Mouse (Mus musculus) spleen, postnatal 14 days (tissue): ENCODE results near the gene Rab5c.
A peak's percentile ranks its signal among the peaks of the same experiment; 100 is the strongest.

Experiments used
- DNase-seq, 2 experiments: peaks; one replicate each; pipeline ENCODE4 v3.0.0; 2021 to 2022; ENCODE audit warnings: low spot score in 2 of 2

Rab5c gene

DNA sequence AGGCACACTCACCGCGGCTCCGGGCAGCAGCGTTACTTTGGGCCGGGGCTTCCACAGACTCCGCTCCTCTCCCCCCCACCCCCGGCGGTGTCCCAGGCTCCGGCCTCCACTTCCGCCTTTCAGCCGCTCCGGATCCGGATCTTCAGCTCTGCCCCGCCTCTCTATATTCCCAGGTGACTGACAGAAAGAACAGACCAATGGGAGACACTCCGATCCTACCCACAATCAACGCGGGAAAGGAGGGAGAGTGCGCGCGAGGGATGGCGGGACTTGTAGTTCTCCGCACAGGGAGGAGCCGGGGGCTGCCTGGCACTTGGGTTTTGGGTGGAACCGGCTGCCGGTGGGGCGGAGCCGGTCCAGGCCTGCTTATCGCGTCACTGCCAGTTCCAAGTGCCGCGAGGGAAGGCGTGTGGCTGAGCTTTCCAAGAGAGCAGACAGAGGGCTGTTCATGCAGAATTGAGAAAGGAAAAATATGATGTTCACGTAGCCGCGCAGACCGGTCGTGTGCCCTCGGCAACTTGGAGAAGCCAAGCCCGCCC is at the start of gene Rab5c:
Rab5c (minus strand) TSS at position 150 of the 539 bp plus-strand sequence.
- DNase-seq: peak; percentile 96 to 98

DNA sequence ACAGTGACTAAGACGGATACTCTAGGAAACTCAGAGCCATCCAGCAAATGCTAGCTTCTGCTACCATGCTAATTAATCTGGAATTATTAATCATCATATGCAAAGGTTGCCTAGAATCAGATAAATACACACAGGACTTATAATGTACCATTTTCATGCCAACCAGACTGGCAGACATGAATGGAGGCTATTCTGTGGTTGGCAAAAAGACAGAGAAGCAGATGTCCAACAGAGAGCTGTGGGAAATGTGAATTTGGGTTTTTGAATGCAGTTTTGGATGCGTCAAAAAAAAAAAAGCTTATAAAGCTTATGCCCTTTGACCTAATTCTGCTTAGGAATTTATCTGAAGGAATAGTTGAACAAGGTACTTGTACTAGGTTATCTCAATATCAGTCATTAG is 47.8 kb upstream of the Rab5c start:
- no peak for DNase-seq

- no peak for DNase-seq
Measured at GRCm38 (mm10) chr11:100784286-100784685, 46.3 kb upstream of the Rab5c start.

DNA sequence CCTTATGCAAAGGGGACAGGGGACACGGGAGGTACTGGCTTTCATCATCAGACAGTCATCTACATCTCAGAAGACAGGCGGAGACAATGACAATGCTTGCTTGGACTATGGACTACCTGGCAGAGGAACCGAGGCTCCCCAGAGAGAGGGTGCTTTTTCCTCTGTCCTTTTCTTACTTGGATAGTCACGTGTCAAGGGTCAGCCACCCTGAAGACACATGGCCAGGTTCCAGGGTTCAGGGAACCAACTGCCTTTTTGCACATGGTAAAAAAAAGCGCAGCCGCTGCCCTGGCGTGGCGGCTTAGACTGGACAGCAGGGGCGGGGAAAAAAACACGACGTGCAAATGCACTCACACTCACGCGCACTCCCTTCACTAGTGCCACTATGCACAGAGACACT is 44.6 kb upstream of the Rab5c start:
- DNase-seq: no peak

DNA sequence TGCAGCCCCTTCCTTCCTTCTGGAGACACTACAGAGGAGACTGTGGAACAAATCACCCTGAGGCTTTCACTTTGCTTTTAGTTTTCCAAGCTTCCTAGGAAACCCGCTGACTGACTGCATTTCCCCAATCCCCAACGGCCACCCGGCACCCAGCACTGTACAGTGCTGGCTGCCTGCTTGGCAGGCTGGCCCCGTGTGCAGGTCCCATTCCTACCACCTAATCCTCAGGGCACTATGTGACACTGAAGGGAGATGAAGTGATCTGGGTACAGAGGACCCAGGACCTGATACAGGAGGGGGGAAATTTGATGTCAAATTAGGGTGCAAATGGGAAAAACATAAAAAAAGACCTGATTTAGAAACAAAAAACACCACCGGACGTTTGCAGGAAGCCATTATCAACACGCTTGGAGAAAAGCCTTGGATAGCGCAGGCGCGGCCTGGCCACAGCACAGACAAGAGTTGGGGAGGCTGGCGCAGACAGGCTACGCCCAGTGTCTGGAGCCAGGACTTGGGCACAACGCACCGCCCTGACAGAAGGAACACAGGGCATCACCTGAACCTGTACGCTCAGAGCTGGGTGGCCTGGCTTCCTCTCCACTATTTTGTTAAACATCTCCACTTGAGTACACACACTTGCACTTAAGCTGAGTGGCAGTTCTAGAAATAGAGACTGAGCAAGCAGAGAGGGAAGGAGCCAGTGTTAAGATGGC is 43.9 kb upstream of the Rab5c start:
- no peak for DNase-seq

DNA sequence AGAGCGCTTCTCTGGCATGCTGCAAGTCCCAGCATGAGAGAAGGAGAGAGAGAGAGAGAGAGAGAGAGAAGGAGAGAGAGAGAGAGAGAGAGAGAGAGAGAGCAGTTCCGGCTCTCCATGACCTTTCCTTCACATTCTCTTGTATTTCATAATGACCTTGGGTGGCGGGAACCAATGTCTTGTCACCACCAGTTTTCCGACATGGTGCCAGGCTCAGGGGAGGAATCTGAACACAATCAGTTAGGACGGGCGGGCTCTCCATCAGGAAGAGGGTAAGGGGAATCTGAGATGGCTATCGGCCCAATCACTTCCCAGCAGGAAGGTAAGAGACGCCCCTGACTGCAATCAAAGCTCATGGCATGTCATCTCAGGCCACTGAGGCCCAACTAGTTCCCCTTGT is 42.2 kb upstream of the Rab5c start:
- DNase-seq: no peak

DNA sequence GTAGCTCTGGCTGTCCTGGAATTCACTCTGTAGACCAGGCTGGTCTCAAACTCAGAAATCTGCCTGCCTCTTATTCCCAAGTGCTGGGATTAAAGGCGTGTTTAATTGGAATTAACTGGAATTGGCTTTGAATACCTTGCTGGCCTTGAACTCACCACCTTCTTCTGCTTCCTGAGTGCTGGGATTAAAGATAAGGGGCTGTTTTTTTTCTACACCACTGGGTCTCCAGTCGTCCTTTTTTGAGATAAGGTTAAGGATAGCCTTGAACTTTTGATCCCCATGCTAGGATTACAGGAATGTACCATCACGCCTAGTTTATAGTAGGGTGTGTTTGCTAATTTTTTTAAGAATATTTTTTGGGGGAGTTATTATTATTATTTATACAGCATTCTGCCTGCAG is 40.1 kb upstream of the Rab5c start:
- no peak for DNase-seq

- no peak for DNase-seq
Measured at GRCm38 (mm10) chr11:100775921-100776320, 37.9 kb upstream of the Rab5c start.

GRCm38 (mm10) chr11:100774261-100774660 is 36.2 kb upstream of the Rab5c start:
- no peak for DNase-seq

DNA sequence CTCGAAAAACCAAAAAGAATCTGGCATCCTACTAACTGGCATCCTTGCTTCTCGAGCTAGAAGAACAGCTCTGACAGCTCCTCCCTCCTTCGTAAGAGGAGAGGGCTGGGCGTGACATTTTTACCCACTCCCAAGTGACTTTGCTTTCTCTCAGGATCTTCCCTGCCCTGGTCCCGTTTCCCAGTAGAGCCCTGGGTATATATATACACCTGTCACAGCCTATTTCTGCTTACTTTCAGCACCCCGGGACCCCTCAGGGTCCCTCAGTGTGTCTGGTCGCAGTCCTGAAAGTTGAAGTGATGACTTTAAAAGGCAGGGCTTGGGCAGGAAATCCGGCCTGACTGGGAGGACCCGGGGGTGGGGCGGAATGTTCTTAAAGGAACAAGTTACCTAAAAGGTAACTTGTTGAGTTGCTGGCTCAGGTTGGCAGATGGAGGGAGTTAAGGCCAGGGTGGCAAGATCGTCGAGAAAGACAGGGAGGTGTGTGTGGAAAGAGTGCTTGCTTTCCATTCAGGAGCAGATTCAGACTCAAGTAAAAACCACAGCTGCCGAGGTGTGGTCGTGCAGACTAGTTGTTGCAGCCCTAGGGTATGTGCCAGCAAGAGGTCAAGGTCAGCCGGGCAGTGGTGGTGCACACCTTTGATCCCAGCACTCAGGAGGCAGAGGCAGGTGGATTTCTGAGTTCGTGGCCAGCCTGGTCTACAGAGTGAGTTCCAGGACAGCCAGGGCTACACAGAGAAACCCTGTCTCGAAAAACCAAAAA is 32.8 kb upstream of the Rab5c start, which contains the start of gene Ghdc:
Ghdc (minus strand) TSS at position 312 of the 763 bp plus-strand sequence.
- peak; percentile 55 to 70 for DNase-seq

GRCm38 (mm10) chr11:100769980-100770379 is 32.0 kb upstream of the Rab5c start:
- no peak for DNase-seq

- DNase-seq: no peak
Measured at GRCm38 (mm10) chr11:100767871-100768270, 29.9 kb upstream of the Rab5c start.

DNA sequence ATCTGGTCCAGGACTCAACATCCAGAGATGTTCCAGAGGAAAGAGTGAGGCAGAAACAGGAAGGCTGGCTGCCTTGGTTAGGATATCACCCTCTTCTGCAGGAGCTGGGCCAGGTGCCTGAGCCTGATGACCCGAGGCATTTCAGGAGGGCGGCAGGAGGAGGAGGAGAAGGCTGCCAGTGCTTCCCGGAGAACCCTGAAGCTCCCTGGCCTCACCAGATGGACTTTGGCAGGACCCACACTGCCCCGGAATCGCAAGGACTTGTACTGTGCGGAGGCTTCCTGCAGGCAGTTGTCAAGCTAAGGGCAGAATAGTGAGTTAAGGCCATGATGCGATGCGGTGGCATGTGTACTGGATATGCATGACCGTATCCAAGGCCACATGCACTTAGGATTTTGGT is 28.7 kb upstream of the Rab5c start:
- DNase-seq: no peak

GRCm38 (mm10) chr11:100762831-100763230 is 24.8 kb upstream of the Rab5c start, which contains the start of gene Hcrt:
Hcrt (minus strand) TSS chr11:100762931.
- no peak for DNase-seq

- peak; percentile 53 to 76 for DNase-seq
Measured at GRCm38 (mm10) chr11:100761547-100762045, 23.6 kb upstream of the Rab5c start.

DNA sequence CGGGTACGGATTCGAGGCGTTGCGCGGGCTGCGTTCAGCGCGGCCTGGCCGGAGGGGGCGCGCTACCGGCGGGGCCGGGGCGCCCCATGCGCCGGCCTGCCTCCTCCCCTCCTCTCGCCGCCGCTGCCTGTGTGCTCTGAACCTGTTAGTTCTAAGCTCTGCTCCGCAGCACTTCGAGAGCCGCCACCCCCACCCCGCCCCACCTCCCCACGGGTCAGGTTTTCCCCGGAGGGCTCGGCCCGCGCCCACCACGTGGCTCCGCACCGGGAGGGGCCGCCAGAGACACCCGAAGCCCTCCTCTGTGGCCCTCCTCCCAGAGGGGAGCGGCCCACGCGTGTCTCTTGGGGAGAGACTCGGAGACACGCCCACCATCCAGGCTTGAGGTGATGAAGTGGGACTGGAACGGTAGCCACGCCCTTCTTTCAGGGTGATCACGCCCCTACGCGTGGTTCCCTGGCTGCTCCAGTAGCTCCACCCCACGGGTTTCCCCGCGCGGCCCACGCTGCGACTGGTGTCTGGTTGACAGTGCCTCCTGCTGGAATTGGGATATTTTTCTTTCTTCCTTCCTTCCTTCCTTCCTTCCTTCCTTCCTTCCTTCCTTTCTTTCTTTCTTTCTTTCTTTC is 21.7 kb upstream of the Rab5c start, which contains the start of gene Kcnh4:
Kcnh4 (minus strand) TSS at position 332 of the 623 bp plus-strand sequence.
- peak; percentile 46 to 63 for DNase-seq

GRCm38 (mm10) chr11:100758707-100759610 is 20.9 kb upstream of the Rab5c start:
- no peak for DNase-seq

GRCm38 (mm10) chr11:100757566-100757965 is 19.6 kb upstream of the Rab5c start:
- no peak for DNase-seq

GRCm38 (mm10) chr11:100756476-100756875 is 18.5 kb upstream of the Rab5c start:
- no peak for DNase-seq

DNA sequence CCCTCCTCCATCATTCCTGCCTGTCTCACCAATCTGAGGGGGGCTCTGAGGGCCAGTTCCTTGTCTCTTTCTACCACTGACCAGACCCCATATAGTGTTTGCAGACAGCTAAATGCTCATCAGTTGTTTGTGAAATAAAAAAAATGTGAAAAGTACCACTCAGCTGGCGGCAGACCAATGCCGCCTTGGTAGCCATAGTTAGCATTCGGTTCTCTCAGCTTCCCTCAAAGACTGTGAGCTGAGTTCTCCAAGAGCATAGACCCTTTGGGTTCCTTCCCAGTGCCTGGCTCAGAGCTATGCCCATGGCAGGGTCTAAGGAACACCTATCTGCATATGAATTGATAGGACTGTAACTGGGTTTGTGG is 16.7 kb upstream of the Rab5c start:
- no peak for DNase-seq
